Mouse (Mus musculus) megakaryocyte, embryonic 14.5 days (primary cell): ENCODE measurements around the gene Mplkip.

Experiments
- FLI1 ChIP-seq: IDR thresholded peaks from 2 replicates; pipeline ENCODE4 v1.6.1; 2012; ENCODE audit warnings: low read length, inconsistent platforms, mixed read lengths
- GATA1 ChIP-seq: IDR thresholded peaks from 3 replicates; pipeline ENCODE4 v1.6.1; 2012; ENCODE audit warnings: mixed read lengths, low read length, inconsistent platforms, borderline replicate concordance

DNA sequence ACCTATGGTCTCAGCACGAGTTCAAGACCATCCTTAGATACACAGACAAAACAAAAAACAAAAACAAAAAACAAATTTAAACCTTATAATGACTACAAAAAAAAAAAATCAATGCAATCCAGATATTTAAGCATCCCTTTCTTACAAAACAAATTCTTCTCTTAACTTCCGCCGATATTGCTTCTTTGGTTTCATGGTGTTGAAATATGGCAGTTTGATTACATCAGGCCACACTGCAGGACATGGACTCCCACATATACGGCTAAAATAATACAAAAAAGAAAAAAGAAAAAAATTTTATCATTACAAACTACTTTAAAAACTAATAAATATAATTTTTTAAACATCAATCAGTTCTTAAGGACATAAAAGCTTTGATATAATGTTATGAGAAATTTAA lies 32.9 kb downstream of the Mplkip start:
- TF ChIP-seq GATA1 = no peak
- TF ChIP-seq FLI1 = no peak
